Mouse (Mus musculus) hindbrain, embryonic 10.5 days (tissue): ENCODE results near the gene Prok1. TPM values are rescaled to one million over a fixed set of nuclear protein-coding genes. Genes with fewer than 3 reads are reported as not detected.

Source experiments
- DNase-seq: peaks from one replicate; pipeline ENCODE4 v3.0.0-alpha.2; 2017; ENCODE audit warnings: low spot score
- H3K27ac ChIP-seq: fragments of 300-500 bp; sonication (generic); 2 replicates; pipeline ENCODE4 v1.5.1; 2016; ENCODE audit warnings: mild to moderate bottlenecking, moderate library complexity
- H3K27me3 ChIP-seq: fragments of 300-500 bp; sonication (generic); 2 replicates; pipeline ENCODE4 v1.6.1; 2016; ENCODE audit warnings: mild to moderate bottlenecking; ENCODE audit not compliant: poor library complexity, insufficient read depth, severe bottlenecking
- H3K36me3 ChIP-seq: fragments of 300-500 bp; sonication (generic); 2 replicates; pipeline ENCODE4 v1.6.1; 2016; ENCODE audit warnings: mild to moderate bottlenecking, moderate library complexity
- H3K4me1 ChIP-seq: fragments of 300-500 bp; sonication (generic); replicated peaks from 2 replicates; pipeline ENCODE4 v1.6.1; 2016; ENCODE audit warnings: mild to moderate bottlenecking
- H3K4me3 ChIP-seq: fragments of 300-500 bp; sonication (generic); 2 replicates; pipeline ENCODE4 v1.5.1; 2016; ENCODE audit warnings: mild to moderate bottlenecking, moderate library complexity
- H3K9me3 ChIP-seq: fragments of 300-500 bp; sonication (generic); 2 replicates; pipeline ENCODE4 v1.6.1; 2016; ENCODE audit warnings: mild to moderate bottlenecking, moderate library complexity
- WGBS: fragments of 180-500 bp; shearing (Covaris S2); methylation state at CpG from one replicate; pipeline ENCODE4 v1.1.7; 2016; 5-methylcytosine and 5-hydroxymethylcytosine counted together
- polyA plus RNA-seq: library from polyadenylated mRNA; unstranded; fragments of >200 nt; fragmentation: Nextera tagmentation; extraction: Ambion mirVana; gene quantifications from 2 replicates; pipeline ENCODE4 v1.2.1, GENCODE M21; 2016

The Prok1 gene
- polyA plus RNA-seq, result 0.05 TPM in 1 of 2 replicates, not detected in the other

- no peaks in the 10 kb centered on the region for H3K9me3 ChIP-seq
- peaks cover 26% of the 10 kb centered on the region; the same call in 1 of the 2 replicates for H3K27me3 ChIP-seq
- DNase-seq, result no peak
- no peak within 1 kb of the TSS for H3K27ac ChIP-seq
- 93% methylated on average over 9 of the region's 9 CpGs for WGBS
- no peaks in the 10 kb centered on the region for H3K36me3 ChIP-seq
- H3K4me3 ChIP-seq, result no peak within 1 kb of the TSS
- peaks cover 15% of the 10 kb centered on the region for H3K4me1 ChIP-seq
Observed at GRCm38 (mm10) chr3:107239607-107240006, at the start of gene Prok1. Gene Prok1, minus strand, starts transcription at chr3:107239707.

DNA sequence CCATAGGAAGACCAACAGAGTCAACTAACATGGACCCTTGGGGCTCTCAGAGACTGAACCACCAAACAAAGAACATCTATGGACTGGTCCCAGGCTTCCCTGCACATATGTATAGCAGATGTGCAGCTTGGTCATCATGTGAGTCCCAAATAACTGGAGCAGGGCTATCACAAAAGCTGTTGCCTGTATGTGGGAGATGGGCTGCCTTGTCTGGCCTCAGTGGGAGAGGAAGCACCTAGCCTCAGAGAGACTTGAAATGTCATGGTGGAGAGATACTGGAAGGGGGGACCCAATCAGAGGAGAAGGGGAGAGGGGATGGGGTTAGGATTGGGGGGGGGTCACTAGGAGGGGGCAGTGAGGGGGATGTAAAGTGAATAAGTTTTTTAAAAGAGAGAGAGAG is 47.8 kb upstream of the Prok1 start:
- H3K4me3 ChIP-seq, result no peak overlapping the region
- no peaks in the 10 kb centered on the region for H3K4me1 ChIP-seq
- H3K9me3 ChIP-seq, result no peaks in the 10 kb centered on the region
- no peak overlapping the region for H3K27ac ChIP-seq
- H3K36me3 ChIP-seq, result peaks cover 28% of the 10 kb centered on the region
- H3K27me3 ChIP-seq, result no peaks in the 10 kb centered on the region
- no peak for DNase-seq

DNA sequence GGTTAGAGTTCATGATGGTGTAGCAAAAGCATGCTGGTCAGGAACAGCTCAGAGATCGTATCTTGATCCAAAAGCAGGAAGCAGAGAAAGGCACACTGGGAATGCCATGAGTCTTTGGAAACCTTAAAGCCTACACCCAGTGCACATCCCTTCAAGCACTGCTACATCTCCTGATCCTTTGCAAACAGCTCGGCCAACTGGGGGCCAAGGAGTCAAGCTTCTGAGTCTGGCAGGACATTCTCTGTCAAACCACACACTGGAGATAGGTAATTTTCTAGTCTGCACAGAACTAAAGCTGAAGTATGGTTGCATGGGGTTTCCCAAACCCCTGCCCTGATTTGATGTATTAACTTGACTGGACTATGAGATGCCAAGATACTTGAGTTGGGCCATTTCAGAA is 46.6 kb upstream of the Prok1 start:
- Histone ChIP-seq H3K4me3 (no peak overlapping the region), H3K36me3 (peaks cover 32% of the 10 kb centered on the region), H3K27me3 (no peaks in the 10 kb centered on the region), H3K9me3 (no peaks in the 10 kb centered on the region), H3K4me1 (no peaks in the 10 kb centered on the region), H3K27ac (no peak overlapping the region)
- DNase-seq, result no peak
- WGBS, result 81% methylated on average over 2 of the region's 2 CpGs

GRCm38 (mm10) chr3:107278479-107279269 is 39.2 kb upstream of the Prok1 start, which contains the start of gene Lamtor5:
Gene Lamtor5, plus strand, starts transcription at chr3:107278858.
- WGBS, result 3% methylated on average over 43 of the region's 43 CpGs
- H3K36me3 ChIP-seq, result peaks cover 17% of the 10 kb centered on the region
- H3K4me3 ChIP-seq, result peak within 1 kb of the TSS; percentile 90
- DNase-seq, result peak; percentile 92
- H3K27ac ChIP-seq, result peak within 1 kb of the TSS; percentile 84
- no peaks in the 10 kb centered on the region for H3K9me3 ChIP-seq
- H3K27me3 ChIP-seq, result no peaks in the 10 kb centered on the region
- peaks cover 15% of the 10 kb centered on the region for H3K4me1 ChIP-seq

- H3K9me3 ChIP-seq, result no peaks in the 10 kb centered on the region
- H3K36me3 ChIP-seq, result no peaks in the 10 kb centered on the region
- no peak overlapping the region for H3K27ac ChIP-seq
- no peak overlapping the region for H3K4me3 ChIP-seq
- DNase-seq, result no peak
- H3K4me1 ChIP-seq, result peaks cover 15% of the 10 kb centered on the region
- WGBS, result 86% methylated on average over 3 of the region's 3 CpGs
- no peaks in the 10 kb centered on the region for H3K27me3 ChIP-seq
Observed at GRCm38 (mm10) chr3:107276626-107277025, 37.1 kb upstream of the Prok1 start.

DNA sequence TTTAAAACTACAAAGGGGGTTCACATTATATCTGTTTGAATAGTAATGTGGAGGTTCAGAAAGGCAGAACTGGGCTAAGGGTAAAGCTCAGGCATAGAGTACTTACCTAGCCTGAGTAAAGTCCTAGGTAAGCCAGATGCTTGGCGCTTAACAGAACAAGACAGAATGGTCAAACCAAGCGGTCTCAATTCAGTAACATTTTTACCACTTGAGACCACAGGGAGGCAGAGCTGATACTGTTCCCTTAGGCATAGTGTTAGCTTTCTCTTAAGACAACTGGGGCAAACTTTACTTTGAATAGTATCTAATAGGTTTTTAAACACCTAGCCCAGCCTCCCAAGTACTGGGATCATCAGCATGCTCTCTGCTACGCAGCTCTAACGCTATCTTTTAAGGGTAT is 36.5 kb upstream of the Prok1 start:
- no peak for DNase-seq
- Histone ChIP-seq H3K4me1 (peaks cover 15% of the 10 kb centered on the region), H3K27ac (no peak overlapping the region), H3K9me3 (no peaks in the 10 kb centered on the region), H3K36me3 (no peaks in the 10 kb centered on the region), H3K4me3 (no peak overlapping the region), H3K27me3 (no peaks in the 10 kb centered on the region)
- WGBS, result 56% methylated on average over 4 of the region's 4 CpGs

DNA sequence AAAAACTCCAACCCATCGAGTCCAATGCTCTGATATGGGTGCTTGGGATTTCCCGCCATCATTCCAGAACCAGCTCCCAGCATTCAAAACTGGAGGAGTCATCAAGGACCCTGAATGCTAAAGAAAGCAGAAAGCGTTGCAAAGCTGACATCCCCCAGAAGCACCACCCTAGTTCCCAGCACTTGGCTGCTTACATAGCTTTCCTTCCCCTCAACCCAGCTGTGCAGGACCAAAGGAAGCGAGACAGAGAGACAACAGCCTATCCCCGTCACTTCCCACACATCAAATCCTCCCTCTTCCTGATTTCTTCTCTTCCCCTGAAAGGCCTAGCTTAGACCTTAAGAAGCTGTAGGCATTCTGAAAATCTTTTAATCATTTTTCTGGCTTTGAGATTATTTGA is 35.8 kb upstream of the Prok1 start:
- no peak for DNase-seq
- H3K36me3 ChIP-seq, result no peaks in the 10 kb centered on the region
- H3K9me3 ChIP-seq, result no peaks in the 10 kb centered on the region
- no peak overlapping the region for H3K27ac ChIP-seq
- no peak overlapping the region for H3K4me3 ChIP-seq
- WGBS, result 63% methylated on average over 5 of the region's 5 CpGs
- H3K27me3 ChIP-seq, result no peaks in the 10 kb centered on the region
- peaks cover 15% of the 10 kb centered on the region for H3K4me1 ChIP-seq

GRCm38 (mm10) chr3:107273820-107274219 is 34.3 kb upstream of the Prok1 start:
- Histone ChIP-seq H3K9me3 (no peaks in the 10 kb centered on the region), H3K36me3 (no peaks in the 10 kb centered on the region), H3K27ac (no peak overlapping the region), H3K4me1 (peaks cover 5% of the 10 kb centered on the region; the same call in 1 of the 2 replicates), H3K4me3 (no peak overlapping the region), H3K27me3 (no peaks in the 10 kb centered on the region)
- peak; percentile 58 for DNase-seq
- WGBS, result 17% methylated on average over 3 of the region's 3 CpGs

DNA sequence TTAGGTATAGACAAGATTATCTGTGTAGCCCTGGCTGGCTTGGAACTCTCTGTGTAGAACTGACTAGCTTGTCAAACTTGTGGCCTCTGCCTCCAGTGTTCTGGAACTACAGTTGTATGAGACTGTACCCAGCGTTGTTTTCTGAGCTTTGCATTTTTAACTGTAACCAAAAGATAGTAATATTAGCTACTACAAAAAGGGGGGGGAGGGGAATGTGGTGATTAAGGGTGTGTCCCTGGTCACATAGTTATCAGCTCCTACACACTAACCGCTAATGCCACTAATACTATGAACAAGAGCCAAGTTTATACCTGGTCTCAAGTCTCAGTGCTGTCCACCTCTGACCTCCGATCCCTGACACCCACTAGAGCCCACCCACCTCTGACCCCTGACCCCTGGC is 32.9 kb upstream of the Prok1 start:
- Histone ChIP-seq H3K27me3 (no peaks in the 10 kb centered on the region), H3K4me3 (no peak overlapping the region), H3K36me3 (no peaks in the 10 kb centered on the region), H3K27ac (no peak overlapping the region), H3K9me3 (no peaks in the 10 kb centered on the region), H3K4me1 (no peaks in the 10 kb centered on the region)
- WGBS, result 84% methylated on average over 3 of the region's 3 CpGs
- no peak for DNase-seq

- WGBS, result 86% methylated on average over 2 of the region's 2 CpGs
- no peak for DNase-seq
Observed at GRCm38 (mm10) chr3:107266814-107267345, 27.4 kb upstream of the Prok1 start.

GRCm38 (mm10) chr3:107261851-107262165 is 22.3 kb upstream of the Prok1 start:
- Histone ChIP-seq H3K9me3 (no peaks in the 10 kb centered on the region), H3K27me3 (no peaks in the 10 kb centered on the region), H3K27ac (no peak overlapping the region), H3K4me1 (peaks cover 14% of the 10 kb centered on the region), H3K36me3 (no peaks in the 10 kb centered on the region), H3K4me3 (no peak overlapping the region)
- 62% methylated on average over 7 of the region's 7 CpGs for WGBS
- no peak for DNase-seq

More at GRCm38 (mm10) chr3:107266814-107267345, 27.4 kb upstream of the Prok1 start:
- Histone ChIP-seq H3K4me3 (no peak overlapping the region), H3K27ac (no peak overlapping the region), H3K36me3 (no peaks in the 10 kb centered on the region), H3K4me1 (no peaks in the 10 kb centered on the region; the same call in 1 of the 2 replicates), H3K27me3 (no peaks in the 10 kb centered on the region), H3K9me3 (no peaks in the 10 kb centered on the region)

GRCm38 (mm10) chr3:107260956-107261850 is 21.7 kb upstream of the Prok1 start:
- DNase-seq, result peak; percentile 36

GRCm38 (mm10) chr3:107257924-107258323 is 18.4 kb upstream of the Prok1 start:
- Histone ChIP-seq H3K9me3 (no peaks in the 10 kb centered on the region), H3K4me1 (peaks cover 14% of the 10 kb centered on the region), H3K27me3 (peaks cover 4% of the 10 kb centered on the region; the same call in 1 of the 2 replicates), H3K27ac (no peak overlapping the region), H3K4me3 (no peak overlapping the region), H3K36me3 (no peaks in the 10 kb centered on the region)
- WGBS, result 73% methylated on average over 5 of the region's 5 CpGs
- DNase-seq, result no peak

More at GRCm38 (mm10) chr3:107260956-107261850, 21.7 kb upstream of the Prok1 start:
- peaks cover 14% of the 10 kb centered on the region for H3K4me1 ChIP-seq
- peak overlapping the region; percentile 64 for H3K27ac ChIP-seq
- no peak overlapping the region for H3K4me3 ChIP-seq
- no peaks in the 10 kb centered on the region for H3K9me3 ChIP-seq
- H3K36me3 ChIP-seq, result no peaks in the 10 kb centered on the region
- 48% methylated on average over 8 of the region's 8 CpGs for WGBS
- no peaks in the 10 kb centered on the region for H3K27me3 ChIP-seq
